Mouse (Mus musculus) fibroblast of lung, adult 2 months (primary cell): Measurements from ENCODE around the gene Nrap.
A peak's percentile ranks its signal among the peaks of the same experiment; 100 is the strongest.
"Not testable (repeated sequence)": the region's sequence is repeated elsewhere in the genome, so short reads cannot be mapped to it uniquely, and the experiment has no call there.

ENCODE experiments used
- DNase-seq: peaks from one replicate; pipeline ENCODE4 v3.0.0-alpha.2; 2011; ENCODE audit warnings: low read depth

Nrap gene

GRCm38 (mm10) chr19:56389879-56390278 lies at the start of gene Nrap:
TSS of gene Nrap (minus strand) at chr19:56390037.
- DNase-seq: no peak

DNA sequence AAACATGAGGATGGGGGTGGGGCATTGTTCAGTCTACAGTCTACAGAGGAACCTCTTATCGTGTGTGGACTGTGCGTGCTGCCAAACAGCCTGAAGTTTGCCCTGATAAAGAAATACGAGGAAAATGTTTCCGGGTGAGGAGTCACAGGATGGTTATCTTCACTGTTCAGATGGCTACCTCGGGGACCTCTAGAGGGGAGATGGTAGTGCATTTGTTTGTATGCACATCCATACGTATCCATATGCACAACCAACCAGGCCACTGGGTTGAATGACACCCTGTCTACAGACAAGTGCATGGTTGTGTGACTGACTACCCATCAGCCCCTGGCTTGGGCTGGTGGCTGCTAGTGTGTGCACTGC lies 49.2 kb upstream of the Nrap start:
- no peak for DNase-seq

- DNase-seq: peak; percentile 82
These were observed 48.7 kb upstream of the Nrap start for GRCm38 (mm10) chr19:56438357-56439071.

GRCm38 (mm10) chr19:56436380-56436779 lies 46.5 kb upstream of the Nrap start:
- DNase-seq: no peak

DNA sequence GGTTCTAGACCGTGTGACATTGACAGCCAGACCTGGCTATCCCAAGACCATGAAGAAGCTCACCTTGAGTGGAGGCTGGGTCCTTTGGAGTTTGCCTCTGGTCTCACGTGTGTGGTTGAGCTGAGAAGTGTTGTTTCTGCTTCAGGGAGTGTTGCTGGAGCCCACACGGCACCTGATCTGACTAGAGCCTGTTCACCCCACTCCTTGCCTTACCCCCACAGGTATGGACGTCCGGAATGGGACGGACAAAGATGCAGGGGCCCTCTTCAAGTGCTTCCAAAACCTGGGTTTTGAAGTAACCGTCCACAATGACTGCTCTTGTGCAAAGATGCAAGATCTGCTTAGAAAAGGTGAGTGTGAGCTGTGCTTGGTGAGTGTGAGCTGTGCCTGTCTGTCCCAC lies 43.7 kb upstream of the Nrap start:
- DNase-seq: no peak

DNA sequence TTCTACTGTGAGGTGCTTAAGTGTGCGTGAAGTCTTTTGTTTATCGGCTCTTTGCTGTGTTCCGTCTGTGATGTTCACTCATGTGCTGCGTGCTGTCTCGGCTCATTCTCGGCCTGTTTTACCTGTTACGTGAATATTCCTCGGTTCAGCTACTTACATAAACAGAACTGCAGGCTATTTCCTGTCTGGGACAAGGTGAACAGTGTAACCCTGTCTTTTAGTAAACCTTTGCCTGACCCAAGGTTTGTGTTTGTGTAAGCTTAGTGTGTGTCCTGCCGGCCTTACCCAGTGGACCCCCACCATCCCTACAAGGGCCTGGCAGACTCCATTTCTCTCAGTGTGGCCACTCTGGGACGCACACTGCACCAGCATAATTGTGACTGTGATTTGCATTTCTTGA lies 42.9 kb upstream of the Nrap start:
- no peak for DNase-seq

GRCm38 (mm10) chr19:56430369-56430768 lies 40.5 kb upstream of the Nrap start:
- DNase-seq: no peak

- no peak for DNase-seq
These were observed 35.7 kb upstream of the Nrap start for GRCm38 (mm10) chr19:56425492-56425891.

GRCm38 (mm10) chr19:56424606-56425395 lies 35.0 kb upstream of the Nrap start:
- DNase-seq: no peak

- no peak for DNase-seq
These were observed 33.5 kb upstream of the Nrap start for GRCm38 (mm10) chr19:56423370-56423769.

- peak; percentile 59 for DNase-seq
These were observed 32.9 kb upstream of the Nrap start for GRCm38 (mm10) chr19:56422476-56423338.

GRCm38 (mm10) chr19:56420345-56420744 lies 30.5 kb upstream of the Nrap start:
- DNase-seq: no peak

- DNase-seq: no peak
These were observed 29.6 kb upstream of the Nrap start for GRCm38 (mm10) chr19:56419452-56419851.

- no peak for DNase-seq
These were observed 28.6 kb upstream of the Nrap start for GRCm38 (mm10) chr19:56418404-56418803.

DNA sequence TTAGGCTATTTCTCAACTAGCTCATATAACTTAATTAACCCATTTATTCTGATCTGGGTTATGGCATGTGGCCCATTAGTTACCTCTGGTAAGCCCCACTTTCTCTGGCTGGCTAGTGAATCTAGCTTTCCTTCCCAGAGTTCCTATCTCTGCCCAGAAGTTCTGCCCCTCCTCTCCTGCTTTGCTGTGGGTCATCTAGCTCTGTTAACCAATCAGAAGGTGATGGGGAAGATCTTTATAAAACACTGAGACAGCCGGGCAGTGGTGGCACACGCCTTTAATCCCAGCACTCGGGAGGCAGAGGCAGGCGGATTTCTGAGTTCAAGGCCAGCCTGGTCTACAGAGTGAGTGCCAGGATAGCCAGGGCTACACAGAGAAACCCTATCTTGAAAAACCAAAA lies 20.0 kb upstream of the Nrap start:
- DNase-seq: not testable (repeated sequence)

DNA sequence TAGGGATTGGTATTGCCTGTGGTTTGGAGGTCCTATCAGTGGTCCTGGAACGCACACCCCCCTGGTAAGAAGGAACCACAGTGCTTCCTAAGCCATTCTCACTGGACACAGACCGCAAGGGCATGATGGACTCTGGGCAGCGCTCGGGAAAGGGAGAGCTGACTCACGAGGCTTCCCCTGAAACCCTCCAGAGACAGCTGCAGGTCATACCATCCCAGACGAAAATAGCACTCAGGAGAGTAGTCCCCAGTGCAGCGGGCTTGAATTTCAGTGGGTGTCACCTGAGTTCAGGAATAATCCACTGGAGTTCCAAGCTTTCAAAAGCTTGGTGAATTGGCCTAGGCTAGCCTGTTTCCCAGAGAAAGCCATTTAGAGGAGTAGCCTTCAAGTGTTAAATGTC lies 16.7 kb upstream of the Nrap start:
- DNase-seq: no peak

DNA sequence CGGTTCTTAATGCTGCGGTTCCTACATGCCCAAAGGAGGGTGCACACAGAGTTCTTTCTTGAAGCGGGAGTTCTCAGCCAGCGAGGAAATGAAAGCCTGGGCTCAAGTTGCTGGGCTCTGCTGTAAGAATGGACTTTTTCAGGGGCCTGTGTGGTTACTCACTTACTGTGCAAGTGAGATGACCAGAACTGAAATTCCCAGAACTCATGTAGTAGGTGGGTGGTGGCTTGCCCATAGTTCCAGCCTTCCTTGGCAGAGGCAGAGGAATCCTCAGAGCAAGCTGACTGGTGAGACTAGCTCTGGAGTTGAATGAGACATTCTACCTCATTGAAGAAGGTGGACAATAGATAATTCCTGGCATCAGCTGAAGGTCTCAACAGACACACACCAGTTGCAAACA lies 16.0 kb upstream of the Nrap start:
- DNase-seq: peak; percentile 40

DNA sequence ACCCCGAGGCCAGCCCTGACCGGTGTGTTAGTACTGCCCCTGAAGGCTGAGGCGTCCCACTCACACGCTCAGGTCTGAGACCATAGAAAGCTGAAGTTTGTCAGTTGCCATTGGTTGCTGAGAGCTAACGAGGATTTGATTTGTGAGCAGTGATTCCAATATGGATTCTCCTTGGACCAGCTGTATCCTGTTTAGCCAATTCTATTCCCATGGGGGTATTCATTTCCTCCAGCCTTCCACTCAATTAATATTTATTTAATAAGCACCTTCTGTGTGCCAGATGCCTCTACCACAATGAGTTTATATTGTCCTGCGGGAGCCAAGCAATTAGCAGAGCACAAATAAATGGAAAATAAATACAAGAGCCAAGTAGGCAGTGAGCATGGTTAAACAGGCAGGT lies 12.0 kb upstream of the Nrap start:
- DNase-seq: no peak

DNA sequence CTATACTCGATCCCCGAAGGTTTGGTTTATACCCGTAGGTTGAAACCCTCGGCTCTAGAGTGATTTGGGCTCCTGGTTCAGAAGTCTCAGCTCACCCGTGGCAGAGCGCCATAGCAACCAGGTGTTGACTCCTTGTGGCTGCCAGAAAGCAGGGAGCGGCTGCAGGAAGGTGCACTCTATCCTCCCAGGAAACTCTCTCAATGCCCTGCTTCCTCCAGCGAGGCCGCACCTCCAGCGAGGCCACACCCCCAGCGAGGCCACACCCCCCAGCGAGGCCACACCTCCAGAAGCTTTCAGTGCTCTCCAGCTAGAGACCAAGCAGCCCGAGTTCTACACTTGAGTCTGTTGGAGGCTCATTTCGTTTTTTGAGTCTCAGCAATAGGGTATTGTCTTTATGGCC lies 10.4 kb upstream of the Nrap start:
- no peak for DNase-seq

DNA sequence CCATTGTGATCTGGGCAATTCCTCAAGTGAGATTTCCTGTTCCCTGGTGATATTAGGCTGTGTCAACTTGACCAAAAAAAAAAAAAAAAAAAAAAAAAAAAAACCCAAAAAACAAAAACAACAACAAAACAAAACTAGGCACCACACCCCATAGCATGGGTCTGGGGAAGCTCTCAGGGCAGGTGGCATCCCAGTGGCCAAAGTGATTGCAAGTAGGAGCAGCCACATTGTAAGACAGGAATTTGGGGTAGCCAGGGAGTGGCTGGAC lies 8.6 kb upstream of the Nrap start:
- DNase-seq: no peak

DNA sequence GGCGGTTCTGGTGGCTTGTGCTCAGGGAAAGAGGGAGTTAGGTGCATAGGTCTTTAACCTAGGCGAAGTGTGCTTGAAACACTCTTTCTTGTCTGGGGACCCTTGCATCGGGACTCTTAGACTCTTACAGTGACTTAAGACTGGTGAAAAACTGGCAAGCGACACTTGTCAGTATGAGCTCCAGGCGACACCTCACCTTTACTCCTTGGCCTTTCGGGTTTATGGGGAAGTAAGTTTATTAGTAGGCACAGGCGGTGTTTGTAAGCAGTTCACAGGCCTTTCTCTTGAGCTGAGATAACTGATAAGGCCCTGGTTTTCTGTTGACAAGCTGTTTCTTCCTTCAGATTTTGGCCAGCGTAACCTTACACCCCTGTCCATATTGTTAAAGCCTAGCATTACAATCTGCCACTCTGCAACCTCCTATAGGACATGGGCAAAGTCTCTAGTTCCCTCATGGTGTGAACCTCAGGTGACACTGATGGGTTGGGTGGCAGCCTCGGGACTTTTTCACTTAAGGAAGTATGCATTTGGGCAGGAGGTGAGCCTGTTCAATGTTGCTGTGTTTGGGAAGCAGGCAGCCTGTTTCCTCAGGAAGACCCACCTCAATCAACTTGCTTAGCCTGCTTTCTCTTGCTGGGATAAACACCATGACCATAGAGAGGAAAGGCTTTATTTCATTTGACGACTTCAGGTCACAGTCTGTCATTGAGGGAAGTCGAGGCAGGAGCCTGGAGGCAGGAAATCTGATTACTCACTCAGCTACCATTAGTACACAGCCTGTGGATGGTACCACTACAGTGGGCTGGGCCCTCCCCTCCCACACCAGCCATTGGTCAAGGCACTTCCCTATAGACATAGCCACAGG lies 8.1 kb upstream of the Nrap start:
- DNase-seq: no peak
